15 mouse cellular contexts compared by ENCODE assay signal in the genomic region with DNA sequence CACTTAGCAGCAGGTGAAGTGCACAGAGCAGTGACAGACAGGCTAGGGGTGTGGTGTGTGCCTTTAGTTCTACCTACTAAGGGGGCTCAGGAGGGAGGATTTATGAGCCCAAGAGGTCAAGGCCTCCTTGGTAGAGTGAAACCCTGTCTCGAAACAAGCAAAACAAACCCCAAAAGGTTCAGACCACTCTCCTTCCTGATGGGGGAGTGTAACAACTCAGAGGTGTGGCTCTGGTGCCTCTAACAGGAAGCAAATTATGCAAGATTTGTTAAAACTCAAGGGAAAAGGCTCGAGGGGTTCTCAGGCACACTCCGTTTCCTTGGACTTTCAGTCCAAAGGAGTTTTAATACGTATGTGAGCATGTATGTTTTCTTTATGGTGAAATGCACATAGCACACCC. TPM values are rescaled to one million over a fixed set of nuclear protein-coding genes. Genes with fewer than 3 reads are reported as not detected.
A peak's percentile ranks its signal among the peaks of the same experiment; 100 is the strongest.
DNase-seq lines count a peak whose midpoint lies in the region; ATAC-seq lines count a peak whose summit lies in the region.
"Had no signal": no experiment of that assay in that cellular context is flagged by ENCODE, and none has a peak within 500 bp of the region (broad histone marks: within the 10 kb centered on the region; RNA-seq: fewer than 3 reads in every experiment).

No protein-coding gene starts in this region.

- H3K9me3 ChIP-seq in forebrain, embryonic 10.5 days = no peaks in the 10 kb centered on the region
- H3K9me3 ChIP-seq: forebrain, embryonic 12.5 days; hindbrain, embryonic 12.5 days; intestine, embryonic 15.5 days; limb, embryonic 13.5 days; neural tube, embryonic 12.5 days had no signal

- H3K4me1 ChIP-seq in forebrain, embryonic 10.5 days = peaks cover 7% of the 10 kb centered on the region; the same call in 1 of the 2 replicates
- H3K4me1 ChIP-seq: intestine, embryonic 15.5 days; limb, embryonic 13.5 days; neural tube, embryonic 12.5 days had no signal

- no peaks in the 10 kb centered on the region for H3K36me3 ChIP-seq in forebrain, embryonic 10.5 days (replicated peaks)
- H3K36me3 ChIP-seq: forebrain, embryonic 12.5 days; hindbrain, embryonic 12.5 days; intestine, embryonic 15.5 days; limb, embryonic 13.5 days; neural tube, embryonic 12.5 days had no signal

- peak; percentile 61 for ATAC-seq in inflammation-experienced regulatory T-cells, adult 6 months

- intact Hi-C loops in heart, postnatal 10 days (cut with DNase I) = no loop called here

- H3K4me3 ChIP-seq in forebrain, embryonic 10.5 days = no peak overlapping the region
- H3K4me3 ChIP-seq: forebrain, embryonic 12.5 days; heart, adult 2 months; hindbrain, embryonic 12.5 days; intestine, embryonic 15.5 days; limb, embryonic 13.5 days; neural tube, embryonic 12.5 days had no signal

- H3K27ac ChIP-seq in forebrain, embryonic 10.5 days = no peak overlapping the region
- H3K27ac ChIP-seq: forebrain, embryonic 12.5 days; heart, adult 2 months; hindbrain, embryonic 12.5 days; intestine, embryonic 15.5 days; limb, embryonic 13.5 days; neural tube, embryonic 12.5 days had no signal

- no peaks in the 10 kb centered on the region for H3K27me3 ChIP-seq in forebrain, embryonic 10.5 days (ENCODE audit: poor library complexity, severe bottlenecking)
- H3K27me3 ChIP-seq: forebrain, embryonic 12.5 days; hindbrain, embryonic 12.5 days; intestine, embryonic 15.5 days; limb, embryonic 13.5 days; neural tube, embryonic 12.5 days had no signal

- 82% methylated on average over 4 of the region's 4 CpGs for WGBS in forebrain, embryonic 10.5 days

- DNase-seq in heart, adult 11 months = peak; percentile 84
- no peak for DNase-seq in heart, postnatal 10 days
- DNase-seq in spleen, postnatal 36 days (ENCODE audit: low spot score in 2 of 2) = peak; percentile 63 to 71
- DNase-seq in spleen, postnatal 14 days (ENCODE audit: low spot score in 2 of 2) = no peak
- DNase-seq in forebrain, embryonic 10.5 days (ENCODE audit: extremely low spot score, low spot score) = no peak
- DNase-seq in layer of hippocampus, postnatal 25 days (ENCODE audit: extremely low spot score in 1 of 2, low spot score in 1 of 2) = no peak
- no peak for DNase-seq in urinary bladder, postnatal 36 days (ENCODE audit: low spot score in 2 of 2)
- DNase-seq: heart, adult 2 months; lung, embryonic 14.5 days had no signal

RNA-seq across cellular contexts. Expression of a gene that starts 5.5 kb away (rescaled TPM):
- 1 to 10 TPM in 1 of 2 experiments, under 1 TPM in 1; 0.69 to 1.2 TPM for total RNA-seq in heart, postnatal 10 days (2021)
- polyA plus RNA-seq in inflammation-experienced regulatory T-cells, adult 6 months (2017; shearing (Covaris generic)) = 1 to 10 TPM in 1 of 3 experiments, under 1 TPM in 2; 0.46 to 1.5 (median 0.54) TPM
- polyA plus RNA-seq in forebrain, embryonic 10.5 days (2016; fragmentation: Nextera tagmentation; extraction: Ambion mirVana) = 0.15 and 0.36 TPM in 2 replicates
- total RNA-seq in layer of hippocampus, postnatal 25 days (2021) = 1 to 10 TPM in 1 of 2 experiments, under 1 TPM in 1; 0.99 to 1.0 TPM

Comparison
In these comparisons a context has a peak if more than half of its experiments do, and no peak if none do; other contexts are left out.
1. DNase-seq: peak in heart, adult 11 months (single experiment) and spleen, postnatal 36 days (2 of 2); none in heart, postnatal 10 days (0 of 2), spleen, postnatal 14 days (0 of 2), forebrain, embryonic 10.5 days (single experiment), layer of hippocampus, postnatal 25 days (0 of 2) and urinary bladder, postnatal 36 days (0 of 2).